ENCODE assay signal across 21 mouse cellular contexts in the genomic region with DNA sequence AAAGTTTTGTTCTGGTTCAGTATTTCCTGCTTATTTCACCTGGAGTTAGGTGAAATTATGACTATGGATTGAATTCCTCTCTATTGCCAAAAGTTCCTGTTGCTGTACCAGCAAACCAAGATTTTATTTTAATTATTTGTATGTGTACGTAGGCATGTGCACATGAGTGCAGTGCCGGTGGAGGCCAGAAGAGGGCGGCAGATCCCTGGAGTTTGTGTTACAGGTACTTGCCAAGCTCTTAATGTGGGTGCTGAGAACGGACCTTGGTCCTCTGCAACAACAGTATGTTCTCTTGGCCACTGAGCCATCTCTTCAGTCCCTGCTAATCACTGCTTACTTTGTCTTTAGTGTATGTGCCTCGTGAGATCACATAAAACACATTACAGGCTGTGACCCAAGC.
A peak's percentile ranks its signal among the peaks of the same experiment; 100 is the strongest.
DNase-seq lines count a peak whose midpoint lies in the region; TF ChIP-seq lines count a peak whose summit lies in the region.
"Had no signal": no experiment of that assay in that cellular context is flagged by ENCODE, and none has a peak within 500 bp of the region (broad histone marks: within the 10 kb centered on the region; RNA-seq: fewer than 3 reads in every experiment).

No protein-coding gene starts in this region.

- no peak overlapping the region for H3K27ac ChIP-seq in left cerebral cortex, adult 2 months
- no peak overlapping the region for H3K27ac ChIP-seq in CH12.LX (ENCODE audit: insufficient read depth, low read depth)
- no peak overlapping the region for H3K27ac ChIP-seq in ES-Bruce4 (ENCODE audit: insufficient read depth, low read length)
- H3K27ac ChIP-seq: embryonic facial prominence, embryonic 15.5 days; forebrain, embryonic 12.5 days; heart, embryonic 13.5 days; limb, embryonic 15.5 days; midbrain, embryonic 15.5 days; stomach, postnatal 0 days had no signal

- intact Hi-C loops in left cerebral cortex, adult 2 months (cut with DNase I): no loop called here

- H3K79me2 ChIP-seq in CH12.LX (replicated peaks; ENCODE audit: control insufficient read depth, extremely low read depth, insufficient read depth, poor library complexity, severe bottlenecking): no peaks in the 10 kb centered on the region

- no peaks in the 10 kb centered on the region for H3K36me3 ChIP-seq in CH12.LX (replicated peaks in 1 of 2; ENCODE audit: control insufficient read depth in 1 of 2, insufficient read depth in 1 of 2, low read length in 1 of 2)
- no peaks in the 10 kb centered on the region for H3K36me3 ChIP-seq in ES-Bruce4 (ENCODE audit: control insufficient read depth, insufficient read depth, low read length, poor library complexity, severe bottlenecking)
- H3K36me3 ChIP-seq: embryonic facial prominence, embryonic 15.5 days; forebrain, embryonic 12.5 days; heart, embryonic 13.5 days; limb, embryonic 15.5 days; midbrain, embryonic 15.5 days had no signal

- TF ChIP-seq EP300 in CH12.LX (IDR thresholded peaks at IDR 0.05; ENCODE audit: low read length) (no peak), ES-Bruce4 (IDR thresholded peaks at IDR 0.05; ENCODE audit: insufficient read depth, low read depth, low read length) (no peak)

- no peak overlapping the region for H3K4me3 ChIP-seq in left cerebral cortex, adult 2 months
- H3K4me3 ChIP-seq in CH12.LX (replicated peaks in 1 of 3; ENCODE audit: low read depth in 2 of 3, low read length in 2 of 3, poor library complexity in 1 of 3) (no peak overlapping the region), ES-Bruce4 (ENCODE audit: low read depth, low read length) (no peak overlapping the region)
- H3K4me3 ChIP-seq: embryonic facial prominence, embryonic 15.5 days; forebrain, embryonic 12.5 days; heart, embryonic 13.5 days; limb, embryonic 15.5 days; midbrain, embryonic 15.5 days had no signal

- H3K4me1 ChIP-seq in CH12.LX (ENCODE audit: control insufficient read depth in 1 of 2, insufficient read depth in 2 of 2) (no peaks in the 10 kb centered on the region), ES-Bruce4 (ENCODE audit: control insufficient read depth, insufficient read depth, low read length) (no peaks in the 10 kb centered on the region)
- H3K4me1 ChIP-seq: embryonic facial prominence, embryonic 15.5 days; forebrain, embryonic 12.5 days; heart, embryonic 13.5 days; limb, embryonic 15.5 days had no signal

- DNase-seq in left cerebral cortex, adult 2 months (ENCODE audit: extremely low spot score in 1 of 2, low spot score in 2 of 2): no peak
- DNase-seq in left cerebral cortex, adult 18-20 months (ENCODE audit: low spot score in 2 of 2): no peak
- DNase-seq in CH12.LX (ENCODE audit: extremely low read depth): no peak
- DNase-seq in brain, embryonic 14.5 days (ENCODE audit: low read depth): no peak
- DNase-seq in adrenal gland, adult 18-20 months (ENCODE audit: low spot score in 2 of 2): no peak
- no peak for DNase-seq in lung, adult 18-20 months
- DNase-seq: adrenal gland, postnatal 36 days; cerebellum, adult 9-11 months; heart, postnatal 4 days; kidney, adult 9 months; kidney, postnatal 36 days; right cerebral cortex, adult 18-20 months; spleen, adult 18-20 months; thymus, postnatal 36 days had no signal

- H3K4me2 ChIP-seq in CH12.LX (ENCODE audit: insufficient read depth, low read depth, poor library complexity, severe bottlenecking): no peak overlapping the region
- H3K4me2 ChIP-seq: embryonic facial prominence, embryonic 15.5 days; forebrain, embryonic 12.5 days; heart, embryonic 13.5 days; limb, embryonic 15.5 days; midbrain, embryonic 15.5 days had no signal

- peaks cover 11% of the 10 kb centered on the region for H3K27me3 ChIP-seq in CH12.LX (replicated peaks)
- H3K27me3 ChIP-seq in ES-Bruce4 (ENCODE audit: control insufficient read depth, insufficient read depth, low read length, poor library complexity, severe bottlenecking): no peaks in the 10 kb centered on the region
- H3K27me3 ChIP-seq: embryonic facial prominence, embryonic 15.5 days; forebrain, embryonic 12.5 days; heart, embryonic 13.5 days; limb, embryonic 15.5 days; midbrain, embryonic 15.5 days had no signal

- H3K9ac ChIP-seq in CH12.LX (ENCODE audit: insufficient read depth, low read depth) (no peak overlapping the region), ES-Bruce4 (ENCODE audit: low read depth, poor library complexity, severe bottlenecking) (no peak overlapping the region)
- H3K9ac ChIP-seq: embryonic facial prominence, embryonic 15.5 days; forebrain, embryonic 12.5 days; heart, embryonic 13.5 days; limb, embryonic 15.5 days; midbrain, embryonic 15.5 days had no signal

- TF ChIP-seq POLR2A in CH12.LX (IDR thresholded peaks at IDR 0.05; ENCODE audit: low read depth, low read length) (no peak), ES-Bruce4 (IDR thresholded peaks at IDR 0.05; ENCODE audit: insufficient read depth, low read length) (no peak)
- no peak for TF ChIP-seq POLR2A in brain, embryonic 14.5 days (IDR thresholded peaks at IDR 0.05; ENCODE audit: borderline replicate concordance, extremely low read depth, insufficient read depth, insufficient read length, poor library complexity, severe bottlenecking)

- in situ Hi-C loops in CH12.LX (cut with MboI; ENCODE audit: low pct_ligation_motif_present, low pct_unique_long_range_greater_than_20kb, low sequenced_read_pairs): no loop called here

- TF ChIP-seq RAD21 in CH12.LX (IDR thresholded peaks at IDR 0.05; ENCODE audit: low read depth, low read length): peak; percentile 34

- dilution Hi-C loops in CH12.LX (cut with MboI; ENCODE audit: extremely low pct_ligation_motif_present, extremely low pct_unique_long_range_greater_than_20kb, low sequenced_read_pairs): no loop called here

- peak; percentile 21 for TF ChIP-seq CTCF in left cerebral cortex, adult 2 months (IDR thresholded peaks at IDR 0.05)
- TF ChIP-seq CTCF in CH12.LX (conservative IDR thresholded peaks at IDR 0.05 in 1 of 2, IDR thresholded peaks at IDR 0.05 in 1 of 2; ENCODE audit: low read depth in 2 of 2, low read length in 2 of 2): peak in 1 of 2 experiments; percentile 38; a peak in 3 of 4 replicates
- TF ChIP-seq CTCF in ES-Bruce4 (IDR thresholded peaks at IDR 0.05; ENCODE audit: low read depth, low read length): peak; percentile 60
- TF ChIP-seq CTCF in brain, embryonic 14.5 days (IDR thresholded peaks at IDR 0.05; ENCODE audit: borderline replicate concordance, extremely low read depth, insufficient read depth, insufficient read length): 0 out of 2 replicates have a peak, but pooled peaks have one; percentile 13

- peaks cover 11% of the 10 kb centered on the region for H3K9me3 ChIP-seq in CH12.LX (replicated peaks; ENCODE audit: low read length)
- no peaks in the 10 kb centered on the region for H3K9me3 ChIP-seq in ES-Bruce4 (replicated peaks; ENCODE audit: control insufficient read depth, insufficient read depth, low read length, poor library complexity, severe bottlenecking)
- H3K9me3 ChIP-seq: embryonic facial prominence, embryonic 15.5 days; heart, embryonic 13.5 days; limb, embryonic 15.5 days; midbrain, embryonic 15.5 days had no signal

TF ChIP-seq in CH12.LX, 34 proteins besides CTCF, POLR2A, EP300 and RAD21:
- TF ChIP-seq POLR2AphosphoS2 (IDR thresholded peaks at IDR 0.05; ENCODE audit: low read depth, low read length) (no peak), SMC3 (IDR thresholded peaks at IDR 0.05; ENCODE audit: low read depth, low read length) (peak; percentile 33), TCF12 (IDR thresholded peaks at IDR 0.05; ENCODE audit: low read depth, low read length) (no peak)
